Mouse (Mus musculus) splenic B cell, adult 2 months (primary cell): ENCODE measurements around the gene Klhl7.
"Not testable (repeated sequence)": the region's sequence is repeated elsewhere in the genome, so short reads cannot be mapped to it uniquely, and the experiment has no call there.

Experiments used
- DNase-seq: peaks from one replicate; pipeline ENCODE4 v3.0.0-alpha.2; 2011; ENCODE audit warnings: low read depth, low spot score
- H3K27me3 ChIP-seq: 2 replicates; pipeline ENCODE4 v1.6.1; 2012; ENCODE audit warnings: mild to moderate bottlenecking, low read length, moderate library complexity, mixed read lengths; ENCODE audit not compliant: control insufficient read depth, poor library complexity, insufficient read depth, severe bottlenecking
- H3K36me3 ChIP-seq: 2 replicates; pipeline ENCODE4 v1.6.1; 2012; ENCODE audit warnings: mild to moderate bottlenecking, low read length, moderate library complexity, mixed read lengths; ENCODE audit not compliant: control insufficient read depth, poor library complexity, insufficient read depth, severe bottlenecking

The Klhl7 gene

DNA sequence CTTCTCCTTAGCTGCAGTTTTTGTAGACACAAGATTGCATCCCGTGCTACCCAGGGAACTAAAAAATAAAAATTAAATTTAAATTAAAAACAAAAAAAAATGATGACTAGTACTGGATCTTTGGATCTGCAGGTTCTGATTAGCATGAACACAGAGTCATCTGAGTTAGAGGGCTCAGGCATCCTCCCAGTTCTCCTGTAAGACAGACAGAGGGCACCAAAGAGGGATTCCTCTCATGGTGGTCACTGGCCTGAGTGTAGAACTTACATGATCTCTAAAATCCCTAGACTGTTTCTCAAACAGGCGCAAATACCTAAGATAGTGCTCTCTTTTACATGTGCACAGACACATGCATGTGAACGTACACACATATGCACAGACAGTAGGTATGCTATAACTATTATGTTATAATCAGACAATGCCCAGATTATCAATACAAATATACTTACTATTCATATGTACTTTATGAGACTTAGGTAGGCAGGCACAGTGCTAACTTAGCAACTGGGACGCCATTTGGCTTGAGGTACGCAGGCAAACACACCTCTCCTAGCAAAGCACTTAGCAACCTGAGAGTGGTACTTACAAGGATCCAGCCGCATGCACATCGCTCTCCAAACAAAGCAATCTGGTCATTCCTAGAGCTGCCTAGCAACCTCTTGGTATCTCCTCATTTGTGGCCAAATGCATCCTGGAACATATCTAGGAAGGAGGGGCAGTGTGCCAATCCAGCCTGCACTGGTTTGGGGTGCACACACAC is 21.8 kb upstream of the Klhl7 start:
- H3K36me3 ChIP-seq = no peaks in the 10 kb centered on the region
- peak; percentile 26 for DNase-seq
- H3K27me3 ChIP-seq = no peaks in the 10 kb centered on the region

GRCm38 (mm10) chr5:24080826-24081225 is 19.6 kb upstream of the Klhl7 start:
- no peak for DNase-seq
- no peaks in the 10 kb centered on the region for H3K27me3 ChIP-seq
- H3K36me3 ChIP-seq = no peaks in the 10 kb centered on the region

DNA sequence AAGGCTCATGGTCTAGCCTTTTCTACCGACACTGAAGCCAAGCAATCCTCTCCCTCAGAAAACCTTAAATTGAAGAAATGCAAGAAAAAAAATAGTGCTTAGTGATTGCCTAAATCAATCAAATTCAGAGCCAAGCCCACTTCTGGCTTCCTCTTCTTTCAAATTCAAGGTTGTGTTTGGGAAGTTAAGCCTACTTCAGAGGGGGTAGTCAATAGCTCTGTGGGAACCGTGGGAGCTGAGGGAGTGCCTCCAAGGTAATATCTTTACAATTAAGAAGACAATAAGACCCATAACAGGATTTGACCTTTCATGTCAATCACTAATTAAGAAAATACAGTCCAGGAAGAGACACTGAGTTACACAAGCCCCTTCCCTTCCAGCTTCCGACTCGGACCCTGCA is 15.6 kb upstream of the Klhl7 start:
- Histone ChIP-seq H3K27me3 (no peaks in the 10 kb centered on the region), H3K36me3 (no peaks in the 10 kb centered on the region)
- DNase-seq = no peak

DNA sequence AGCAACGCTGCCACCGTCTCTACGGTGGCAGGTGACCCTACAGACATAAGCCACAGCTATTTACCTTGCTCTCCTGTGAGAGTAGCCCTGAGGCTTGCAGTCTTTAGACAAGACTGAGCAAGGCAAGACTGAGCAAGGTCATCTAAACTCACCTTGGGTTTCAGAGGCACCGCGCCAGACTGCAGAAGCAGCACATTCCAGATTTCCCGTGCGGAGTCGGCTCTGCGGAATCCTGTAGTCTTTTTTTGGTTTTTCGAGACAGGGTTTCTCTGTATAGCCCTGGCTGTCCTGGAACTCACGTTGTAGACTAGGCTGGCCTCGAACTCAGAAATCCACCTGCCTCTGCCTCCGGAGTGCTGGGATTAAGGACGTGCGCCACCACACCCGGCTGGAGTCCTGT is 14.2 kb upstream of the Klhl7 start:
- Histone ChIP-seq H3K36me3 (no peaks in the 10 kb centered on the region), H3K27me3 (no peaks in the 10 kb centered on the region; the same call in 1 of the 2 replicates)
- no peak for DNase-seq

GRCm38 (mm10) chr5:24086865-24087264 is 13.5 kb upstream of the Klhl7 start:
- DNase-seq = no peak
- Histone ChIP-seq H3K36me3 (no peaks in the 10 kb centered on the region), H3K27me3 (no peaks in the 10 kb centered on the region; the same call in 1 of the 2 replicates)

DNA sequence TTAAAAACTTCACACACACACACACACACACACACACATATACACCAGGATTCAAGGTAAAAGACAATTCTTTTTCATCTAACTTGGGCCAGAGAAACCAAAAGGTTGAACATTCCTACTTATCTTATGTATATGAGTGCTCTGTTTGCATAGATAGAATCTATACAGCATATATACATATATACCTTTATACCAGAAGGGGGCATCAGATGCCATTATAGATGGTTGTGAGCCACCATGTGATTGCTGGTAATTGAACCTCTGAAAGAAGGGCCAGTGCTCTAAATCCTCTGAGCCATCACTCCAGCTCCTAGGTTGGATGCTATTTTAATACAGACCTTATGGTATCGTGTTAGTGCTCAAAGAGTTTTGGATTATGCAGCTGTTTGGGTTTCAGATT is 12.0 kb upstream of the Klhl7 start:
- Histone ChIP-seq H3K27me3 (no peaks in the 10 kb centered on the region; the same call in 1 of the 2 replicates), H3K36me3 (no peaks in the 10 kb centered on the region)
- peak; percentile 38 for DNase-seq

DNA sequence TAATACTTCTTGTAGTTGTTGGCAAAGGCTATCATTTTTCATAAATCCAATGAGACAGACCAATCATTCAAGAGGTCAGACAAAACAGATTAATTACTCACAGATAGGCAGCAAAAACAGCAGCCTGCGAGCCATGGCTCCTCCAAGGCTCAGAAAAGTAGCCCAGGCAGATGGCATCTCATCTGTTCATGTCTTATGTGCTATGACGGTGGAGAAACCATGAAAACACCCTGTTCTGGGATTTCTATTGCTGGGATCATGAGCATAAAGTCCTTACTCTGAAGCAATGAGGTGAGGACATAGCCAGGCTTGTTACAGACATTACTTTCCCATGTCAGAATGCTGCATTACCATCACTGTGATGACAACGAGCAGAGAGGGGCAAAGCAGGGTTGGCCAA is 7.9 kb upstream of the Klhl7 start:
- DNase-seq = no peak
- no peaks in the 10 kb centered on the region; the same call in 1 of the 2 replicates for H3K27me3 ChIP-seq
- H3K36me3 ChIP-seq = no peaks in the 10 kb centered on the region

- no peaks in the 10 kb centered on the region for H3K36me3 ChIP-seq
- H3K27me3 ChIP-seq = no peaks in the 10 kb centered on the region; the same call in 1 of the 2 replicates
- DNase-seq = no peak
These were observed 5.0 kb upstream of the Klhl7 start for GRCm38 (mm10) chr5:24095393-24095792.

- no peak for DNase-seq
- Histone ChIP-seq H3K36me3 (no peaks in the 10 kb centered on the region), H3K27me3 (no peaks in the 10 kb centered on the region; the same call in 1 of the 2 replicates)
These were observed 4.5 kb upstream of the Klhl7 start for GRCm38 (mm10) chr5:24095881-24096280.

DNA sequence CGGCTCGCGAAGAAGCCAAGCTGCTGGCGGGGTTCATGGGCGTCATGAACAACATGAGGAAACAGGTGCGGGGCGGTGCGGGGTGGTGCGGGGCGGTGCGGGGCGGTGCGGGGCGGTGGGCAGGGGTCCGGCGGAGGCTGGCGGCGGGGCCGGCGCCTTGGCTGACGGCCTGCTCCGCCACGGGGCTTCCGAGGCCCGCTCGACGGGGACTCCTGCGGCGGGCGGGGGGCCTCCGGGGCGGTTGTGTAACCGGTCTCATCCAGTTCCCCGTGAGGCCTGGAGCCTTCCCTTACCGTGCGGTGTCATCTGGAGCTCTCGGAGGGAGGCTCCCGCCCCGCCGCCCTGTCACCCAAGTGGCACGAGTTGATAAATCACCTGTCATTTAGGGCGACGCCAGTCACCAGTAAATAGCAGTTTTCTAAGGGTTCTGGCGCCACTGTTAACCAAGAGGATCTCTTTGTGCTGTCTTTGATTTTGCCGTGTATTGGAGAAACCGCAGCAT is 456 bp downstream of the Klhl7 start:
- no peaks in the 10 kb centered on the region for H3K27me3 ChIP-seq
- no peaks in the 10 kb centered on the region for H3K36me3 ChIP-seq
- DNase-seq = peak; percentile 63

DNA sequence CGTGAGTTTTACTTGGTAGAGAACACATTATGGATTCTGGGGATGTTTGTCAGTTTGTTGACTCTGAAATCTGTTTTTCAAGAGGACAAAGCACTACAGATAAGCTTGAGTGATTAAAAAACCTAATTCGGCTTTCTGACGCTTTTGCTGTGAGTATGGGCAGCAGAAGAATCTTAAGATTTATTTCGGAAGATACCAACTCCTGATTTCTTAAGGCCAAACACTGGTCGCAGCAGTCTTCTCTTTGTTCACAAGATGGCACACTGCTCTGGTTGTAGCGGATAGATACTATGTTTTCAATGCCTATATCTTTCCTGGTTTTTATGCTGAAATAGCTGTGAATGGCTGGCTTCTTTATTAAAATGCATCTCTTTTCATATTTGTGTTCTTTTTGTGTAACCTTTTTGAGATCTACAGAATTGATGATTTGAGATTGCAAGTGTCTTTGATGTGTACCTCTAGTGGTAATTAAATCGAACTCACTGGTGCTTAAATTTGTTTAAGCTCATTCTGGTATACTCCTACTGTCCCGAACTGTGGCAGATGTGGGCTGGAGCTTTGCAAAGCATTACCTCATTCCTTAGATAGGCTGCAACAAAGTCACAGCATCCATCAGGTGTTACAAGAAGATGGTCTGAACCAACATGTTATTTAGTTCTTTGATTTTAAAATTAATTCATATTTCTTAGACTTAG is 1.2 kb downstream of the Klhl7 start:
- DNase-seq = no peak
- Histone ChIP-seq H3K27me3 (no peaks in the 10 kb centered on the region), H3K36me3 (no peaks in the 10 kb centered on the region)

DNA sequence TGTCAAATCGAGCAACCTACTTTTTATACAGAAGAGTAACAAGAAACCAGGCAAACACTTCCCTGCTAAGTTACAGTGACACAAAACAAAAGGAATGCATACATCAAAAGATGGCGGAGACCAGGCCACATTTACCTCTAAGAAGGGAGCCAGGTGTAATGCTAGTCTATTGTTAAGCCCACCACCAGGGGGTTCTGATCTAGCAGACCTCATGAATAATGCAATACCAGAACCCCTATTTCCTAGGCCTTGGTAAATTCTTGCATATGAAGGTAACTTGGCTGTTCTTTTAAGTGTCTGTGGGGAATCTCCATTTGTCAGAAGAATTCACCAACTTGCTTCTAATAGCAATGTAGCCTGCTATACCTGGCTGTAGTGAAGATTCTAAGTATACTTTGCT is 2.8 kb downstream of the Klhl7 start:
- not testable (repeated sequence) for DNase-seq, H3K27me3 ChIP-seq, H3K36me3 ChIP-seq

GRCm38 (mm10) chr5:24103841-24104240 is 3.4 kb downstream of the Klhl7 start:
- no peaks in the 10 kb centered on the region for H3K27me3 ChIP-seq

DNA sequence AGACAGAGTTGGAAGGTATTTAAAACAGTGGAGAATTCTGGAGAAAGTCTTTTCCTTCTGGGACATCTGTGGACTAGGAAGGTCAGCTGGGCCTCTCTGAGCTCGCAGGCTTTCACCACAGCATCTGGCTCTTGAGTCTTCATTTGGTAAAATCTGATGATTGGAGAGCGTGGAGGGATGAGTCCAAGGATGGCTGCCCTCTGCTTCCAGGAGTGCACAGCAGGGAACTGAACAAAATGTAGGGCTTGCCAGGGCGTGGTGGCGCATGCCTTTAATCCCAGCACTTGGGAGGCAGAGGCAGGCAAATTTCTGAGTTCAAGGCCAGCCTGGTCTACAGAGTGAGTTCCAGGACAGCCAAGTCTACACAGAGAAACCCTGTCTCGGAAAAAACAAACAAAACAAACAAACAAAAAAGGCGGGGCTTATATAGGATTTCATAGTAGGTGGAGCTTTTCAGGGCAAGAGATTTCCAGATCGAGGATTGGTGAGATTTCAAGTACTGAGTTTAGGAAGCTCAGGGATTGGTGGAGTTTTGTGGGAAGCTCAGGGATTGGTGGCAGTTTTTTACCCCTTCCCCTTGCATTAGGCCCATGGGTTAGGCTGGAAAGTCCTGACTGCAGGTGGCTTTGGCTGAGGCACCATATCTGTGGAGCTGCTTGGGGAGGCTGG is 6.8 kb downstream of the Klhl7 start:
- H3K36me3 ChIP-seq = no peaks in the 10 kb centered on the region
- DNase-seq = no peak
- no peaks in the 10 kb centered on the region for H3K27me3 ChIP-seq

More at GRCm38 (mm10) chr5:24103841-24104240, 3.4 kb downstream of the Klhl7 start:
- no peak for DNase-seq
- H3K36me3 ChIP-seq = no peaks in the 10 kb centered on the region

DNA sequence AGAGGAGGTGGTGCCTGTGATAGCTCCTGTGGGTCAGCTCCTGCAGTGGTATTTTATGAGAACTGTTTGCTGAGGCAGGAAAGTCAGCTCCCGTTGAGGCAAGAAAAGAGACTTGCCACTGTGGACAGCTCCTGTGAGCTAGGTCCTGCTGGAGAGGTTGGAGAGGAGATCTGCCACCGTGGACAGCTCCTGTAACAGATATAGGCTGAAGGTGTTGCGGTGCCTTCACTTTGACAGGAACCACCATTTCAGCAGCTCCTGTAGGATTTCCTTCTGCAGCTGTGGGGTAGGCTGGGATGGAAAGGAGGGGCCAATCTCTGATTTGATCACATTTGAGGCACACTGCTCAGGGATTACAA is 7.3 kb downstream of the Klhl7 start:
- DNase-seq = no peak
- H3K36me3 ChIP-seq = no peaks in the 10 kb centered on the region
- no peaks in the 10 kb centered on the region for H3K27me3 ChIP-seq
